Mouse (Mus musculus): Measurements from ENCODE around the gene Gpr21. TPM values are rescaled to one million over a fixed set of nuclear protein-coding genes. Genes with fewer than 3 reads are reported as not detected.

Gpr21 gene
- total RNA-seq, 2 experiments from 2014 or later, result 0.64 to 0.89 TPM

GRCm38 (mm10) chr2:37569888-37570287 is 53.8 kb downstream of the Gpr21 start:
- intact Hi-C loops (cut with DNase I), result no loop called here
- DNase-seq, result no peak

Other genes with a start within 250 kb of the Gpr21 start
- gene Olfr368, start 189.8 kb upstream of the Gpr21 start, total RNA-seq (2021), result not detected
- 10 to 100 TPM; 12.9 to 13.3 TPM for gene Pdcl, start 157.0 kb upstream of the Gpr21 start, total RNA-seq (2021)
- gene Rc3h2, start 93.4 kb upstream of the Gpr21 start, total RNA-seq (2021), result 10 to 100 TPM; 39.3 to 41.5 TPM
- gene Zbtb26, start 73.2 kb upstream of the Gpr21 start, total RNA-seq (2021), result 1 to 10 TPM; 2.9 to 3.8 TPM
- 1 to 10 TPM; 2.5 to 3.0 TPM for gene Zbtb6, start 73.2 kb upstream of the Gpr21 start, total RNA-seq (2021)
- gene Rabgap1, start 73.1 kb upstream of the Gpr21 start, total RNA-seq (2021), result 10 to 100 TPM; 29.5 to 34.3 TPM
- 10 to 100 TPM; 19.2 to 20.7 TPM for gene Strbp, start 187.5 kb downstream of the Gpr21 start, total RNA-seq (2021)

Measured in gastrocnemius, postnatal 36 days (tissue).